Comparison of ENCODE assay signal across 16 mouse cellular contexts in the genomic region with DNA sequence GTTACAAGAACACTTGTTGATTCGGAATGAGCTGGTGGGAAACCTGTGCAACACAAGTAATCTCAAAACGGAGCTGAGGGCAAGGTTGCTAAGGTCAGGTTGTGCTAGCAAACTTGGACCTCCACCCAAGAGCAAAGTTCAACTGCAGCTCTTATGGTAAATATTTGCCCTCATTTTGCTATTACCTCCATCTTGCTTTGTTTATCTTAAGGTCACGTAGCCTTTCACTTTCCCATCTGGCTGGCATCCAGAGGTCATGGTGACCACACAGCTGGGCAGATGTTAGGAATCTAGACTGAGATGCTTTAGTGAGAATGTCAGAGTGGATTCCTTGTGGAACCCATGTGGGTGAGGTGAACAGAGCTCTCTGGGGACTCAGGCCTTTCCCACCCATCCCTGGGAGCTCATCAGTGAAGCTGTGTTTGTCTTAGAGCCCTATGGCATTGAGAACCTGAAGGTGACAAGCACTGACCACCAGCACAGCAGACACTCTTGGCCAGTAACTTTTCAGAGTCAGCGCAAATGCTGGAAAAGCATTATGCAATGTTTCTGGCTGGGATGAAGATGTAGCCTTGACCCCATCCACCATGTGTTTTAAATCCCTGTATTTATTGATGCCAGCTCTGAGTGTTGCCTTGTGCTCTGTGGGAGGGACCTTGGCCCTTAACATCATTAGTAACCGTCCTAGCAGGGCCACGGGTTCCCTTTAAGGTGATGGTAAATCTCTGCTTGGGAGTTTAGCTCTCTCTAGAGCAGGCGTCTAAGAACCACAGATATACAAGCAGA.
DNase-seq lines count a peak whose midpoint lies in the region; ATAC-seq and TF ChIP-seq lines count a peak whose summit lies in the region.
"Had no signal": no experiment of that assay in that cellular context is flagged by ENCODE, and none has a peak within 500 bp of the region (broad histone marks: within the 10 kb centered on the region; RNA-seq: fewer than 3 reads in every experiment).

No protein-coding gene starts in this region.

- H3K4me1 ChIP-seq in heart, embryonic 12.5 days (replicated peaks) = 0 out of 2 replicates have a peak, but pooled peaks cover under 1% of the 10 kb centered on the region
- no peaks in the 10 kb centered on the region for H3K4me1 ChIP-seq in liver, embryonic 13.5 days (replicated peaks)
- H3K4me1 ChIP-seq: embryonic facial prominence, embryonic 13.5 days; hindbrain, embryonic 12.5 days had no signal

- H3K27me3 ChIP-seq in heart, embryonic 12.5 days (replicated peaks) = 0 out of 2 replicates have a peak, but pooled peaks cover 7% of the 10 kb centered on the region
- H3K27me3 ChIP-seq in liver, embryonic 13.5 days = no peaks in the 10 kb centered on the region
- H3K27me3 ChIP-seq: hindbrain, embryonic 12.5 days had no signal

- no peak overlapping the region for H3K27ac ChIP-seq in heart, embryonic 12.5 days (ENCODE audit: poor library complexity, severe bottlenecking)
- peak overlapping the region; percentile 64; the same call in 1 of the 2 replicates for H3K27ac ChIP-seq in liver, embryonic 13.5 days
- no peak overlapping the region for H3K27ac ChIP-seq in layer of hippocampus, adult 2 months
- H3K27ac ChIP-seq: embryonic facial prominence, embryonic 13.5 days; hindbrain, embryonic 12.5 days; macrophage had no signal

- TF ChIP-seq CTCF in layer of hippocampus, adult 2 months (conservative IDR thresholded peaks at IDR 0.05) = no peak

- H3K4me3 ChIP-seq in heart, embryonic 12.5 days = no peak overlapping the region
- no peak overlapping the region for H3K4me3 ChIP-seq in liver, embryonic 13.5 days (replicated peaks)
- H3K4me3 ChIP-seq in layer of hippocampus, adult 2 months = no peak overlapping the region
- H3K4me3 ChIP-seq: embryonic facial prominence, embryonic 13.5 days; hindbrain, embryonic 12.5 days had no signal

- no peak overlapping the region for H3K9ac ChIP-seq in heart, embryonic 12.5 days
- H3K9ac ChIP-seq in liver, embryonic 13.5 days = no peak overlapping the region
- H3K9ac ChIP-seq: embryonic facial prominence, embryonic 13.5 days; hindbrain, embryonic 12.5 days had no signal

- peak; percentile 32 to 43 for DNase-seq in heart, adult 9 months (ENCODE audit: low spot score in 2 of 2)
- DNase-seq in testis, postnatal 14 days (ENCODE audit: low spot score) = peak; percentile 17
- no peak for DNase-seq in testis, postnatal 10 days (ENCODE audit: low spot score)
- no peak for DNase-seq in liver, embryonic 13.5 days
- DNase-seq in layer of hippocampus, adult 2 months (ENCODE audit: low spot score in 2 of 2) = no peak
- no peak for DNase-seq in cerebellum, postnatal 10 days
- DNase-seq in frontal cortex, postnatal 25 days (ENCODE audit: low spot score in 2 of 2) = no peak
- DNase-seq: cerebellum, adult 8-10 months; kidney, adult 9 months; layer of hippocampus, postnatal 36 days had no signal

- H3K4me2 ChIP-seq in heart, embryonic 12.5 days = no peak overlapping the region
- H3K4me2 ChIP-seq in liver, embryonic 13.5 days = no peak overlapping the region
- H3K4me2 ChIP-seq: embryonic facial prominence, embryonic 13.5 days; hindbrain, embryonic 12.5 days had no signal

- WGBS in heart, embryonic 12.5 days = 68% methylated on average over 7 of the region's 7 CpGs
- 60% methylated on average over 7 of the region's 7 CpGs for WGBS in liver, embryonic 13.5 days (ENCODE audit: insufficient replicate concordance)

- ATAC-seq in heart, embryonic 12.5 days (ENCODE audit: insufficient number of reproducible peaks, low FRiP score) = no peak
- peak; percentile 68 for ATAC-seq in liver, embryonic 13.5 days (ENCODE audit: low read depth)
- ATAC-seq: CD4-positive, CD25-positive, alpha-beta regulatory T cell, adult 4 months; forebrain, embryonic 14.5 days had no signal

- no peaks in the 10 kb centered on the region for H3K36me3 ChIP-seq in heart, embryonic 12.5 days
- no peaks in the 10 kb centered on the region for H3K36me3 ChIP-seq in liver, embryonic 13.5 days
- H3K36me3 ChIP-seq: embryonic facial prominence, embryonic 13.5 days; hindbrain, embryonic 12.5 days had no signal

- no peaks in the 10 kb centered on the region for H3K9me3 ChIP-seq in heart, embryonic 12.5 days (replicated peaks)
- no peaks in the 10 kb centered on the region for H3K9me3 ChIP-seq in liver, embryonic 13.5 days (replicated peaks)
- H3K9me3 ChIP-seq: embryonic facial prominence, embryonic 13.5 days; hindbrain, embryonic 12.5 days had no signal

Comparison
In these comparisons a context has a peak if more than half of its experiments do, and no peak if none do; other contexts are left out.
1. DNase-seq: peak in heart, adult 9 months (2 of 2) and testis, postnatal 14 days (single experiment); none in testis, postnatal 10 days (single experiment), liver, embryonic 13.5 days (single experiment), layer of hippocampus, adult 2 months (0 of 2), cerebellum, postnatal 10 days (0 of 2) and frontal cortex, postnatal 25 days (0 of 2).